Mouse (Mus musculus) thymus, adult 2 months (tissue): ENCODE data around the gene Cenps. TPM values are rescaled to one million over a fixed set of nuclear protein-coding genes. Genes with fewer than 3 reads are reported as not detected.
A peak's percentile ranks its signal among the peaks of the same experiment; 100 is the strongest.

Experiments used
- DNase-seq: peaks from one replicate; pipeline ENCODE4 v3.0.0; 2021
- H3K27ac ChIP-seq: fragments of 200-500 bp; 2 replicates; pipeline ENCODE4 v1.5.1; 2012; ENCODE audit warnings: low read length, control low read depth; ENCODE audit not compliant: control insufficient read depth, insufficient read depth
- H3K27me3 ChIP-seq: fragments of 200-500 bp; 2 replicates; pipeline ENCODE4 v1.6.1; 2012; ENCODE audit warnings: mild to moderate bottlenecking, low read length, moderate library complexity, mixed read lengths; ENCODE audit not compliant: control insufficient read depth, insufficient read depth
- H3K36me3 ChIP-seq: fragments of 200-500 bp; 2 replicates; pipeline ENCODE4 v1.6.1; 2012; ENCODE audit warnings: mild to moderate bottlenecking, low read length, moderate library complexity; ENCODE audit not compliant: control insufficient read depth, insufficient read depth
- H3K4me1 ChIP-seq: fragments of 200-500 bp; replicated peaks from 2 replicates; pipeline ENCODE4 v1.6.1; 2012; ENCODE audit warnings: low read length; ENCODE audit not compliant: control insufficient read depth, insufficient read depth
- H3K4me3 ChIP-seq: fragments of 200-500 bp; 2 replicates; pipeline ENCODE4 v1.5.1; 2012; ENCODE audit warnings: mild to moderate bottlenecking, low read length, control low read depth, moderate library complexity; ENCODE audit not compliant: control insufficient read depth, insufficient read depth
- CTCF ChIP-seq: fragments of 200-500 bp; IDR thresholded peaks from 2 replicates; pipeline ENCODE4 v1.5.1; 2012; ENCODE audit warnings: mild to moderate bottlenecking, control low read depth, low read length, moderate library complexity, borderline replicate concordance; ENCODE audit not compliant: control insufficient read depth, poor library complexity, insufficient read depth; ENCODE audit errors: extremely low read depth
- POLR2A ChIP-seq: fragments of 200-500 bp; IDR thresholded peaks from 2 replicates; pipeline ENCODE4 v1.6.1; 2012; ENCODE audit warnings: mild to moderate bottlenecking, low read length, control low read depth, moderate library complexity; ENCODE audit not compliant: control insufficient read depth, poor library complexity, insufficient read depth; ENCODE audit errors: extremely low read depth
- WGBS: fragments of 180-500 bp; shearing (Covaris S2); methylation state at CpG from one replicate; pipeline ENCODE4 v1.1.7; 2018; 5-methylcytosine and 5-hydroxymethylcytosine counted together
- polyA plus RNA-seq: library from polyadenylated mRNA; depleted of rRNA; stranded (reverse); fragments of >200 nt; gene quantifications from 2 replicates; pipeline ENCODE4 v1.2.3, GENCODE M21; 2012

Cenps gene
- polyA plus RNA-seq, 1 experiment, result 14.0 TPM

DNA sequence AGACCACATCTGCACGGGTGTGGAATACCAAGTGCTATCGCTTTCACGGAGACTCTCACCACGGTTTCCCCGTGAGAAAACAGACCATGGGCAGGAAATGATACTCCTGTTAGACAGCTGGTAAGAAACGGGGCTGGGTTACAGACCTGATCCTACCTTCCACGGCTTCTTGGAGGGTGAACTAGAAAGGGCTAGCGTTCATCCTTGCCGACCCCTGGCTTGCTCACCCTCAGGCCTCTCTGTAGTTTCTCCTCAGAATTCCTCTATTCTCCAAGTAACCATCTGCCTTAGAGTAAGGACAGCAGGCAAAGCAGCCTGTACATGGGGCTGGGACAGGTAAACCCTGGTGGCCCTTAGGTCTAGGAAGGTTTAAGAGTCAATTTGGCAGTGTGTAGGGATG lies 11.8 kb upstream of the Cenps start:
- Histone ChIP-seq H3K27ac (no peak overlapping the region), H3K27me3 (no peaks in the 10 kb centered on the region), H3K4me3 (no peak overlapping the region), H3K36me3 (peaks cover 17% of the 10 kb centered on the region), H3K4me1 (peaks cover 13% of the 10 kb centered on the region)
- no peak for DNase-seq
- TF ChIP-seq CTCF (no peak), POLR2A (no peak)
- WGBS, result 41% methylated on average over 9 of the region's 9 CpGs

DNA sequence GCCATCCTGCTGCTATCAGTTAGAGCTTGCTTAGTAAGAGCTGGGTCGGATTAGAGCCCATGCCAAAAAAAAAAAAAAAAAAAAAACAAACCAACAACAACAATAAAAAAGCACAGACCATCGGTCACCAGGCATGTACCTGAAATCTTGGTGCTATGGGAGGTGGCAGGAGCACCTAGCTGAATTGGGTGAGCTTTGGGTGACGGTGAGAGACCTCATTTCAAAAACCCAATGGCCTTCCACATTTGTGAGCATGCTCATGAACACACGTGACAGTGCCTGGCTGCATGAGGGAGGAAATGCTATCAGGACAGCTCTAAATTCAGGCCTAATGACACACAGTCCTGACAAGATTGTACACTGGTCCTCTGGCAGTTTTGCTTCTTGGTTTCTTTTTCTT lies 10.7 kb upstream of the Cenps start:
- peaks cover 13% of the 10 kb centered on the region for H3K4me1 ChIP-seq
- 83% methylated on average over 4 of the region's 4 CpGs for WGBS
- TF ChIP-seq CTCF (no peak), POLR2A (no peak)
- H3K27me3 ChIP-seq, result no peaks in the 10 kb centered on the region
- H3K27ac ChIP-seq, result no peak overlapping the region
- DNase-seq, result no peak
- H3K4me3 ChIP-seq, result no peak overlapping the region
- peaks cover 8% of the 10 kb centered on the region for H3K36me3 ChIP-seq

DNA sequence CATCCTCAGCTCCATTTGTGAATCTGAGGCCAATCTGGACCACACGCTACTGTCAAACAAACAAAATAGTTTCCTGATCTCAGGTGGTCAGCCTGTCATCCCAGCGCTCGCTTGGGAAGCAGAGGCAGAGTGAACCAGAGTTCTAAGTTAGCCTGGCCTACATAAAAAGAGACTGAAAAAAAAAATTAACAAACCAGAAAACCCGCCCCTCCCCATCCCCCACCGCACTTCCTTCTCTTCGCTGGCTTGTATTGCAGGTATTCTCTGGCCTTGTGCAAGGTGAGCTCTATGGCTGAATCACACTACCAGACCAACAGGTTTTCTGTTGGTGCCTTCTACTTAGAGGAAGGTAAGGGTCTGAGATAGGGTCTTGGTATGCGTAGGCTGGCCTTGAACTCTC lies 10.1 kb upstream of the Cenps start:
- no peaks in the 10 kb centered on the region for H3K27me3 ChIP-seq
- TF ChIP-seq CTCF, result no peak
- no peak for TF ChIP-seq POLR2A
- H3K27ac ChIP-seq, result no peak overlapping the region
- DNase-seq, result no peak
- peaks cover 13% of the 10 kb centered on the region for H3K4me1 ChIP-seq
- 36% methylated on average over 7 of the region's 7 CpGs for WGBS
- no peak overlapping the region for H3K4me3 ChIP-seq
- H3K36me3 ChIP-seq, result peaks cover 8% of the 10 kb centered on the region

DNA sequence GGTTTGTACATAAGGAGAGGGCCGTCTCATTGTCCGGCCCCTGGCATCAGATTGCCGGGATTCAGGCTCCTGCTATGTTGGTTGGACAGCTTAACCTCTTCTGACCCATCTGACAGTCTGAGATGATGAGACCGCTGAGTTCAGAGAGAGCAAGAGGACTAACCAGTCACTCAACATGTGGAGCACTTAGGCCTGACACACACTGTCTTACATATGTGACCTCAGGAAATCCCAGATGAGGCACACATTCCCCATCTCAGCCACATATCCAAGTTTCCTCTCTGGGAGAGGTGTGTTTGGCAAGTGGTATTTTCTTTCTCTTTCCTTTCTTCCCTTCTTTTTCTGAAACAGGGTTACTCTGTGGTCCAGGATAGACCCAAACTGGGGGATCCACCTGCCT lies 7.7 kb upstream of the Cenps start:
- TF ChIP-seq POLR2A (no peak), CTCF (no peak)
- H3K27me3 ChIP-seq, result no peaks in the 10 kb centered on the region
- no peak overlapping the region for H3K4me3 ChIP-seq
- H3K4me1 ChIP-seq, result peaks cover 13% of the 10 kb centered on the region
- no peak for DNase-seq
- no peak overlapping the region for H3K27ac ChIP-seq
- 95% methylated on average over 4 of the region's 4 CpGs for WGBS
- no peaks in the 10 kb centered on the region; the same call in 1 of the 2 replicates for H3K36me3 ChIP-seq

DNA sequence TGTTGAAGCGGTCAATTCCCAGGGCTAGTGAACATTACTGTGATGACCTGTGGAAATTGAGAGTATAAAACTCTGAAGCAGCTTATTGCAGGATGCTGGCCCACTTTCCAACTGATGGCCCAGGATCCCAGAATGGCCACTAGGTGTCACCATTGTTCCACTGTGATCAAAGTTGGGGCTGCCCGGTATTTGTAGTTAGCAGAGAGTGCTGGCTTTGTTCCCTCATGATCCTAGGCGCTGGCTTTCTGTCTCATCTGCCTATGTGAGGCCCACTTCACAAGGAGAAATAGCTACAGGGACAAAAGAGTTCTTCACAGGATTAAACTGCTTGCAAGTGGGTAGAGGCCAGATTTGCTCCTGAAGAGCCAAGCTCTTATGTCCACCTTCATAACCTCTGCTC lies 7.0 kb upstream of the Cenps start:
- TF ChIP-seq POLR2A, result no peak
- peak; percentile 62; the same call in 1 of the 2 replicates for TF ChIP-seq CTCF
- Histone ChIP-seq H3K4me3 (no peak overlapping the region), H3K36me3 (no peaks in the 10 kb centered on the region), H3K4me1 (peaks cover 13% of the 10 kb centered on the region), H3K27ac (no peak overlapping the region), H3K27me3 (no peaks in the 10 kb centered on the region)
- peak; percentile 78 for DNase-seq
- WGBS, result 11% methylated on average over 3 of the region's 3 CpGs

DNA sequence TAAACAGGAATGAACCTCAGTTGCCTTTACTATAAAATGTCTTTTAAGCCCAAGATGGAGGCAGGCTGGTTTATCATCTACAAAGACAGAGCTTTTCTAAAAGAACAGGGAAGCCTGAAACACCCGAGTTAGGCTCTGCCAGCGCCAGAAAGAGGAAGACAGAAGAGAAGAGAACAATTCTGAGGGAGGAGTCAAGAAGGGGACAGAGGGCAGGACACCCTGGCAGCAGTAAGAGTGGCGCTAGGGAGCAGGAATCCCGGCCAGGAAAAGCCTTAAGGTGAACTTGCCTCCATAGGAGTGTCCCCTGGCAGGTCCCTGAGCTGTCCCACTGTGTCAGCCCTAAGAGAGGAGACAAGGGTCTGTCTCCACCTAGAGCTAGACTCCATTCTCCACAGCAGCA lies 6.2 kb upstream of the Cenps start:
- DNase-seq, result no peak
- Histone ChIP-seq H3K4me3 (no peak overlapping the region), H3K27ac (no peak overlapping the region), H3K27me3 (no peaks in the 10 kb centered on the region), H3K4me1 (peaks cover 13% of the 10 kb centered on the region), H3K36me3 (no peaks in the 10 kb centered on the region)
- WGBS, result 24% methylated on average over 4 of the region's 4 CpGs
- no peak for TF ChIP-seq POLR2A
- no peak for TF ChIP-seq CTCF

DNA sequence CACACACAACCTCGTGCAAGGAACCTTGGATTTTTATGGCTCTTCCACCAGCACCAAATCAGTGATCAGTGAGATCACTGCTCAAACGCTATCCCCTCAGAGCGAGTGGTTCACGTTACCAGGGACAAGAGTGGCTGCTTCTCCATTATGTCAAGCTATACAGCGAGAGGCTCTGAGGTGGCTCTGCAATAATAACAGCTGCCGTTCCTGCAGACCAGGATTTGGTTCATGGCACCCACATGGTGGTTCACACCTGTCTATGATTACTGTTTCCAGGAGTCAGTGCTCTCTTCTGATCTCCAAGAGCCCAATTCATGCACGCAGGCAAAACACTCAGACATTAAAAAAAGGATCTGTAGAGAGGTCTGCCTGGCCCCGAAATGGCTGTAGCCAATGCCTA lies 1.1 kb upstream of the Cenps start:
- H3K4me1 ChIP-seq, result peaks cover 6% of the 10 kb centered on the region
- no peak for TF ChIP-seq CTCF
- TF ChIP-seq POLR2A, result no peak
- H3K36me3 ChIP-seq, result no peaks in the 10 kb centered on the region
- no peak for DNase-seq
- WGBS, result 92% methylated on average over 8 of the region's 8 CpGs
- no peak overlapping the region for H3K4me3 ChIP-seq
- H3K27ac ChIP-seq, result no peak overlapping the region
- no peaks in the 10 kb centered on the region for H3K27me3 ChIP-seq
